Mouse (Mus musculus): ENCODE data around the gene Rbl1. TPM values are rescaled to one million over a fixed set of nuclear protein-coding genes. Genes with fewer than 3 reads are reported as not detected.

Gene Rbl1
- polyA plus RNA-seq, 1 experiment from 2014 or later, result 20.9 TPM

DNA sequence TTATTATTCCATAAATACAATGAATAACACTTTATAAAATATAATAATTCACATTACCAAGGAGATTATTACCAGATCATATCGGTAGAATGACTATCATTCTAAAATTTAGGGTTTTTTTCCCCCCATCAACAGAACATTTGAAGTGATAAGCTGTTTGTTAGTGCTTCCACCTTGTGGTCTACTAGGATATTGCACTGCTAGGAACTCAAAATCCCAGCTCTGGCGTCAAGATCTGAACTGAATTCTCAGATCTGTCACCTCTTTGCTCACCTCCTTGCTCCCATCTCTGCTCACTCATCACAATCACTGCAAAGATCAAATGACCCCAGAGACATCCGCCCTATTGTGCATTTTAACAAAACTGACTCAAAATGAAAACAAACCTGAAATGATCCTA, 87.4 kb downstream of the Rbl1 start:
- H3K9me3 ChIP-seq (replicated peaks), result no peaks in the 10 kb centered on the region
- no peak overlapping the region for H3K4me2 ChIP-seq
- no peak overlapping the region for H3K9ac ChIP-seq
- H3K4me1 ChIP-seq (replicated peaks), result no peaks in the 10 kb centered on the region
- no peak overlapping the region for H3K4me3 ChIP-seq (replicated peaks)
- no peak for ATAC-seq (ENCODE audit: insufficient read depth)
- no peak overlapping the region for H3K27ac ChIP-seq (replicated peaks)
- no peaks in the 10 kb centered on the region for H3K27me3 ChIP-seq
- WGBS (ENCODE audit: insufficient replicate concordance), result 13% methylated on average over 3 of the region's 3 CpGs
- H3K36me3 ChIP-seq (replicated peaks), result peaks cover 55% of the 10 kb centered on the region

DNA sequence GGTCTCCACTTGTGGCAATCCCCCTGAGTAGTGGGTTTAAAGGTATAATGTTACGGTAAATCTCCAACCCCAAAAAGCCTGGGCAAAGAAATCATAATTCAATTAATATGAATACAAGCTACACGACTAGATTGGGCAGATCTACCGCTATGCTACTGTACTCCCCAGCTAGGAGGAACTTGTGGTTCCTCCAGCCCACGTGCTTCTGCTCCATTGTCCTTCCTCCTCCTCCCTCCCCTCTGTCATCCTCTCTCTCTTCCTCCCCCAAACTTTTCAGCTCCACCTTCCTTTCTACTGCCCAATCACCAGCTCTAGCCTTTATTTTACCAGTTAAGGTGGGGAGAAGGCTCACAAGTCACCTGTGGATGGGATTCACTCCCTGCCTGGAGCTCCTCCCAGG, 96.1 kb downstream of the Rbl1 start:
- 43% methylated on average over 4 of the region's 4 CpGs for WGBS (ENCODE audit: insufficient replicate concordance)
- no peaks in the 10 kb centered on the region for H3K4me1 ChIP-seq (replicated peaks)
- no peak overlapping the region for H3K27ac ChIP-seq (replicated peaks)
- H3K4me2 ChIP-seq, result no peak overlapping the region
- H3K36me3 ChIP-seq (replicated peaks), result peaks cover 70% of the 10 kb centered on the region
- H3K9ac ChIP-seq, result no peak overlapping the region
- no peak overlapping the region for H3K4me3 ChIP-seq (replicated peaks)
- ATAC-seq (ENCODE audit: insufficient read depth), result no peak
- H3K9me3 ChIP-seq (replicated peaks), result no peaks in the 10 kb centered on the region
- no peaks in the 10 kb centered on the region for H3K27me3 ChIP-seq

DNA sequence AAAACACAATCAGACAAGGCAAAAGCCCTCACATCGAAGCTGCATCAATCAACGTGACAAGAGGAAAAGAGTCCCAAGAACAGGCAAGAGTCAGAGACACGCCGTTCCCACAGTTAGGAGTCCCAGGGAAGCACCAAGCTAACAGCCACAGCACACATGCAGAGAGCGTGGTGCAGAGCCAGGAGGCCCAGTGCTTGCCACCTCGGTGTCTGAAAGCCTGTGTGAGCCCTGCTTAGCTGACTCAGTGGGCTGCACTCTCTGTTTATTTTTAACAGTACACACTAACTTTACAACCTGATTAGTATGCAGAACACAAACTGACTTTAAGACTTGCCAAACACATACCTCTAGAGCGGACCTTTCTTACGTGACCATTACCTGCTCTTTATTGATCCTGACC, 99.9 kb downstream of the Rbl1 start:
- H3K9ac ChIP-seq, result no peak overlapping the region
- no peak overlapping the region for H3K4me3 ChIP-seq (replicated peaks)
- no peak overlapping the region for H3K27ac ChIP-seq (replicated peaks)
- H3K4me2 ChIP-seq, result no peak overlapping the region
- H3K27me3 ChIP-seq, result no peaks in the 10 kb centered on the region
- H3K9me3 ChIP-seq (replicated peaks), result no peaks in the 10 kb centered on the region
- H3K4me1 ChIP-seq (replicated peaks), result no peaks in the 10 kb centered on the region
- H3K36me3 ChIP-seq (replicated peaks), result peaks cover 76% of the 10 kb centered on the region
- WGBS (ENCODE audit: insufficient replicate concordance), result 86% methylated on average over 8 of the region's 8 CpGs
- ATAC-seq (ENCODE audit: insufficient read depth), result no peak

DNA sequence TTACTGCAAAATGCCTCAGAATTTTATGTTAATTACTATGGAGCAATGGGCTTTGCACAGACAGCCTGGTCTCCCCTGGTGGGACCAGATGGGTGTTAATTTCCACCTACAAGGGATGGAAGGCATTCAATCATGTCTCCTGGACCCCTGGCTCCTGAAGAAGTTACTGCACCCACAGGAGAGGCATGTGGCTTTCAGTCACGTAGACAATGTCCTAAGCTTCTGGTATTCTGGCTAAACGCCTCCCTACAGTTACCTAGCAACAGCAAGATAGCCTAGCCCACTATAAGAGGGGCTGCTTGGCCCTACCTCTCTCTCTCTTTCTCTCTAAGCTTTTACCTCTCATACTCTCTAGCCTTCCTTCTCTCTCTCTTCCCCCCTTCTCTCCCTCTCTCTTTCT, 102.1 kb downstream of the Rbl1 start:
- H3K27me3 ChIP-seq, result no peaks in the 10 kb centered on the region
- WGBS (ENCODE audit: insufficient replicate concordance), result 73% methylated on average over 2 of the region's 2 CpGs
- H3K4me1 ChIP-seq (replicated peaks), result no peaks in the 10 kb centered on the region
- H3K4me3 ChIP-seq (replicated peaks), result no peak overlapping the region
- ATAC-seq (ENCODE audit: insufficient read depth), result no peak
- no peak overlapping the region for H3K4me2 ChIP-seq
- no peaks in the 10 kb centered on the region for H3K9me3 ChIP-seq (replicated peaks)
- no peak overlapping the region for H3K9ac ChIP-seq
- H3K36me3 ChIP-seq (replicated peaks), result peaks cover 59% of the 10 kb centered on the region
- no peak overlapping the region for H3K27ac ChIP-seq (replicated peaks)

DNA sequence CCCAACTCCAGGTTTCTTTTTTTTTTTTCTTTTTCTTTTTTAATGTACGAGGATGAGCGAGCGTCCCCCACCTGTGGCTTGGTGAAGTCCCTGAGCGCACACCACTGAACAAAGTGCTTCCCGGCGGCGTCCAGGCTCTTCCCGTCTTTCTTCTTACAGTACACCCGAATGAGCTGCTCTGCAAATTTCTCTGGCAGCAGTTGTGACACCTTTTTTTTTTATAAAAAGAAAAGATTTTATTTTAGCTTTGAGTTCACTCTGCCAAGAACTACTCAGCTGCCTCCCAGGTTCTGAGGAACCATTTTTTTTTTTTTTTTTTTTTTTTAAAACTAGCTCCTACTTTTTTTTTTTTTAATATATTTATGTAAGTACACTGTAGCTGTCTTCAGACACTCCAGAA, 102.7 kb downstream of the Rbl1 start:
- no peak for ATAC-seq (ENCODE audit: insufficient read depth)
- Histone ChIP-seq H3K9ac (no peak overlapping the region), H3K27me3 (no peaks in the 10 kb centered on the region), H3K36me3 (replicated peaks) (peaks cover 57% of the 10 kb centered on the region), H3K4me3 (replicated peaks) (no peak overlapping the region), H3K4me1 (replicated peaks) (no peaks in the 10 kb centered on the region), H3K27ac (replicated peaks) (no peak overlapping the region), H3K9me3 (replicated peaks) (no peaks in the 10 kb centered on the region), H3K4me2 (no peak overlapping the region)
- WGBS (ENCODE audit: insufficient replicate concordance), result 86% methylated on average over 9 of the region's 9 CpGs

DNA sequence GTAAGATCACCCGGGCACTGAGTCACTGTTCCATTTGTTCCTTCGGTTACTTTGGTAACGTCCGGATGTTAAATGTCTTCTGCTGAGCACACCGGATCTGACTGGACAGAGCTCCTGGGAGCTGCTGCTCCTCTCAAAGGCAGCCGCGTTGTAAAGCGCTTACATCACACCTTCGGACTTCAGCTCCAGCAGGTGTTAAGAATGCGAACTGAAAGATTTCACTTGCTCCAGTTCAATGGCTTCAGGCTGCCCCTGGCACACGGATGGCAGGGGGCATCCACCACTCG, 104.1 kb downstream of the Rbl1 start:
- no peak for ATAC-seq (ENCODE audit: insufficient read depth)
- no peak overlapping the region for H3K27ac ChIP-seq (replicated peaks)
- no peak overlapping the region for H3K4me3 ChIP-seq (replicated peaks)
- no peaks in the 10 kb centered on the region for H3K4me1 ChIP-seq (replicated peaks)
- no peaks in the 10 kb centered on the region for H3K9me3 ChIP-seq (replicated peaks)
- no peaks in the 10 kb centered on the region for H3K27me3 ChIP-seq
- peaks cover 45% of the 10 kb centered on the region for H3K36me3 ChIP-seq (replicated peaks)
- H3K4me2 ChIP-seq, result no peak overlapping the region
- H3K9ac ChIP-seq, result no peak overlapping the region
- 77% methylated on average over 12 of the region's 12 CpGs for WGBS (ENCODE audit: insufficient replicate concordance)

DNA sequence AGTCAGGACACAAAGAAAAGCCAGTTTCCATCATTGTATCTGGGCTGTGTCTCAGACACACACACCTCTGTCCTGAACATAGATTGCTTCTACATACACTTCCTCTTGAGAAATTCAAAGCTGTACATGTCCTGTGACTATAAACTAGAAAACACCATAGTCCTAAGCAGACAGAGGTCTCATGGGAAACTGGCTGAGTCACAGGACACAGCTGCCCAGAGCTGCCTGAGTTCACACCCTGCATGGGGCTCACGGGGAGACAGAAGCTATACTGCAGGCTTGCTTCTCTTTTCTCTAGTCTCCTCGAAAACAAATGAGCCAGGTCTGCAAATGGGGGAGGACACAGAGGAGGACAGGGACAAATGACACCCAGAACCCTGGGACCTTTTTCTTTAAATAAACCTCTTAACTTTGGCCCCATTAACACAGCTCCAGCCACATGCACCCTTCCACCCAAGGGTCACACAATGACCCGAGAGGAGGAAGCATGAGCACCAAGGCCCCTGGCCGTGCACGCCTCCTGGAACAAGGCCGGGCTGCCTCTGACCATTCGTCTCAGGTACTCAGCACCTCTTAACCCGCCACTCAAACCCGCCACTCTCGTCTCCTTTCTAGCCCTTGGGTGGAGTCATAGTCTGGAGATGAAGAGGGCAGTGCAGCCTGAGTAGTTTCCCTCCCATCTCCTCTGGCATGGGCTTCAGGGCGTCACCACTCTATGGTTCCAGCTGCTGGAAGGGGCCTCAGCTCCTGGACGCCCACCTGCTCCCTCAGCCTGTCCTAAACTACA, 104.6 kb downstream of the Rbl1 start:
- H3K36me3 ChIP-seq (replicated peaks), result peaks cover 41% of the 10 kb centered on the region
- ATAC-seq (ENCODE audit: insufficient read depth), result no peak
- no peak overlapping the region for H3K4me2 ChIP-seq
- H3K27ac ChIP-seq (replicated peaks), result no peak overlapping the region
- no peaks in the 10 kb centered on the region for H3K27me3 ChIP-seq
- H3K9me3 ChIP-seq (replicated peaks), result no peaks in the 10 kb centered on the region
- 64% methylated on average over 12 of the region's 12 CpGs for WGBS (ENCODE audit: insufficient replicate concordance)
- no peak overlapping the region for H3K4me3 ChIP-seq (replicated peaks)
- H3K9ac ChIP-seq, result no peak overlapping the region
- no peaks in the 10 kb centered on the region for H3K4me1 ChIP-seq (replicated peaks)

Other genes starting within 250 kb of the Rbl1 start
- gene Ndrg3, start 212.5 kb downstream of the Rbl1 start, polyA plus RNA-seq (2015; fragmentation: Nextera tagmentation; extraction: Ambion mirVana), result 32.9 and 35.1 TPM in 2 replicates
- gene Dsn1, start 197.4 kb downstream of the Rbl1 start, polyA plus RNA-seq (2015; fragmentation: Nextera tagmentation; extraction: Ambion mirVana), result 28.9 and 29.5 TPM in 2 replicates
- 1.4 and 1.7 TPM in 2 replicates for gene Soga1, start 125.3 kb downstream of the Rbl1 start, polyA plus RNA-seq (2015; fragmentation: Nextera tagmentation; extraction: Ambion mirVana)
- not detected in 2 replicates for gene Tldc2, start 117.5 kb downstream of the Rbl1 start, polyA plus RNA-seq (2015; fragmentation: Nextera tagmentation; extraction: Ambion mirVana)
- gene Samhd1, start 69.3 kb downstream of the Rbl1 start, polyA plus RNA-seq (2015; fragmentation: Nextera tagmentation; extraction: Ambion mirVana), result 15.2 and 18.1 TPM in 2 replicates
- 159 and 170 TPM in 2 replicates for gene Rpn2, start 74.5 kb upstream of the Rbl1 start, polyA plus RNA-seq (2015; fragmentation: Nextera tagmentation; extraction: Ambion mirVana)
- 0.20 and 0.28 TPM in 2 replicates for gene Mroh8, start 75.0 kb upstream of the Rbl1 start, polyA plus RNA-seq (2015; fragmentation: Nextera tagmentation; extraction: Ambion mirVana)
- gene Ghrh, start 143.0 kb upstream of the Rbl1 start, polyA plus RNA-seq (2015; fragmentation: Nextera tagmentation; extraction: Ambion mirVana), result 0.25 TPM in 1 of 2 replicates, not detected in the other
- gene Manbal, start 163.1 kb upstream of the Rbl1 start, polyA plus RNA-seq (2015; fragmentation: Nextera tagmentation; extraction: Ambion mirVana), result 21.8 and 22.3 TPM in 2 replicates
- gene Src, start 213.9 kb upstream of the Rbl1 start, polyA plus RNA-seq (2015; fragmentation: Nextera tagmentation; extraction: Ambion mirVana), result 1.8 and 2.2 TPM in 2 replicates

All from liver, embryonic 15.5 days (tissue).